Mouse (Mus musculus): ENCODE data around the gene Atrip.

DNA sequence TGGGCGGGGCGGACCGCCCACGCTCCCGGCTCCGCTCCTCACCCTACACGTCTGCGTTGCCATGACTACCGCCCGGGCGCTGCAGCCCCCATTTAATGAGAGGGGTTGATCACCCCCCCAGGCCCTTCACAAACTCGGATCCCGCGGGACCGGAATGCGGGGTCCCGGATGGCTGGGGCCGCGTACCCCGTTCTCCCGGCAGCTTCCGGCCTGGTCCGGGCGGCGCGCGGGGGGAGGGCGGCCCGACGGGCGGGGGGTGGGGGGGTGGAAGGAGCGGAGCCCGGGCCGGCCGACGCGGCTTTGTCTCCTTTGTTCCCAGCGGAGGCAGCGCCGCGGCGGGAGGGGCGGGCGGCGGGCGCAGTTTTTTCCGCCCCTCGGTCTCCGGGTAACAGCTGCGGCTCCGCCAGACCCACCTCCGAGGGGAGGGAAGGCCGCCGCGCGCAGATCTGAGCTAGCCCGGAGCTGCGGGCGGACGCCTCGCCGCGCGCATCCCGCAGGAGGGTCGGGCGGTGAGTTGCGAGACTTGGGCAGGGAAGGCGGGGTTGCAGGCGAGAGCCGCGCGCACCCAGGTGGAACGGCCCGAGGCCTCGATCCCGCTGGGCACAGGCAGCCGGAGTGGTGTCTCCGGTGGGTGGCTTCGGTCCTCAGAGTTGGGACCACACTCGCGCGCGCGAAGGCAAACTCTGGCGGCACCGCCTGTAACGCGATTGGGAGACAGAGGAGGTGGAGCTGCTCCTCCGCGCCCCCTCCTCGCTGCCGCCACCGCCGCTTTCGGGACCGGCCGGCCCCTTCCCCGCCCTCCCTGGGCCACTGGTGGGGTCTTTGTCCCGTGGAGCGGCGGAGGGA lies 21.4 kb upstream of the Atrip start, which contains the start of gene Plxnb1:
- TF ChIP-seq CTCF (IDR thresholded peaks at IDR 0.05; ENCODE audit: control insufficient read depth, insufficient read depth, low read length), result no peak
- no peak for TF ChIP-seq POLR2A (IDR thresholded peaks at IDR 0.05; ENCODE audit: borderline replicate concordance, control insufficient read depth, low read depth, low read length)

Data from bone marrow, adult 2 months (tissue).